Mouse (Mus musculus) embryonic facial prominence, embryonic 11.5 days (tissue): ENCODE data around the gene Elp6. TPM values are rescaled to one million over a fixed set of nuclear protein-coding genes. Genes with fewer than 3 reads are reported as not detected.
A peak's percentile ranks its signal among the peaks of the same experiment; 100 is the strongest.

Experiments
- microRNA-seq: library from miRNA; unstranded; fragments of <30 nt; microRNA quantifications from one replicate; pipeline ENCODE4, GENCODE M21; 2016; ENCODE audit warnings: borderline number of aligned reads
- polyA plus RNA-seq: library from polyadenylated mRNA; unstranded; fragments of >200 nt; fragmentation: Nextera tagmentation; extraction: Ambion mirVana; gene quantifications from 2 replicates; pipeline ENCODE4 v1.2.1, GENCODE M21; 2014

Gene Elp6
- polyA plus RNA-seq, 1 experiment from 2014 or later = 35.1 TPM

Small RNAs within 50 kb of the gene (microRNA-seq; reads per million reads assigned to microRNA genes)
- 190 reads per million, percentile 51 among the genes with 10 or more reads in this experiment for gene Mir6236

Other genes starting within 250 kb of the Elp6 start
- gene Smarcc1, start 187.5 kb upstream of the Elp6 start, polyA plus RNA-seq = 190 and 193 TPM in 2 replicates
- gene Dhx30, start 187.3 kb upstream of the Elp6 start, polyA plus RNA-seq = 161 and 171 TPM in 2 replicates
- gene Cspg5, start 61.4 kb upstream of the Elp6 start, polyA plus RNA-seq = 3.1 and 4.8 TPM in 2 replicates
- 23.2 and 23.6 TPM in 2 replicates for gene Scap, start 28.1 kb downstream of the Elp6 start, polyA plus RNA-seq
- gene Ptpn23, start 103.0 kb downstream of the Elp6 start, polyA plus RNA-seq = 11.0 and 14.6 TPM in 2 replicates
- 1.5 and 2.3 TPM in 2 replicates for gene Ngp, start 114.6 kb downstream of the Elp6 start, polyA plus RNA-seq
- 7.4 and 7.5 TPM in 2 replicates for gene Klhl18, start 171.5 kb downstream of the Elp6 start, polyA plus RNA-seq
- 0.59 and 1.2 TPM in 2 replicates for gene Kif9, start 171.8 kb downstream of the Elp6 start, polyA plus RNA-seq
- gene Setd2, start 227.4 kb downstream of the Elp6 start, polyA plus RNA-seq = 49.8 and 51.1 TPM in 2 replicates